Mouse (Mus musculus) mature B cell (primary cell): ENCODE results near the gene En2.

Experiments used
- in situ Hi-C: fragments of 300-500 bp; cut with MboI; formaldehyde crosslinking; loops from 2 replicates; pipeline ENCODE4 v1.14.3; 2019

The En2 gene

GRCm38 (mm10) chr5:28165358-28166255, at the start of gene En2:
TSS of gene En2 (plus strand) at chr5:28165694.
- in situ Hi-C loops: no loop called here

GRCm38 (mm10) chr5:28117251-28117880, 48.1 kb upstream of the En2 start:
- in situ Hi-C loops: no loop called here

DNA sequence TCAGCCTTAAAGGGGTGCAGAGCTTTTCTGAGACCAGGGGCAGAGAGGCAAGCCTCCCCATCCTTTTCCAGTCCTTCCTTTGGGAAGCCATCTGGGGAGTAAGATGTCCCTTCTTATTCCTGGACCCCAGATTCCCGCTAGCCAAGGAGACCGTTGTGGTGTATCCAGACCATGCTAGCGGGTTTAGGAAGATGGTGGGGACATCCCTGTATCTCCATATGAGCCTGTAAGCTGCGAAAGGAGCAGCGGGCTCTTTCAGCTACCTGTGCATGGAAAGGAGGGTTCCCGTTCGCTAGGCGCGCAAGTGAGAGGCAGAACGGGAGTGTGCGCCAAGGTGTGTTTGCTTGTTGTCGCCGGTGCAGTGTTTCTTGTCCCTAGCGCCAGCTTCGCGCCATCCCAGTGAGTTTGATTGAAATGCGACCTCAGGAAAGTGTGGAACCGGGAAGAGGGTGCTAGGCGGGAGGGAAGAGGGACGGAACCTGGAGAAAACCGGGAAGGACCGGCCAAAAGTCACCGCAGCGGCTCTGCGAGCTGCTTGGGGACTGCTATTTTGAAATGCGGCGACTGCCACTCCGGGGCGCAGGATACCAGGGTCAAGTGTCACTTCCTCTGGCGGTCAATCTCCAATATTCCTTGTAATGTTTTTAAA, 47.5 kb upstream of the En2 start:
- in situ Hi-C loops: no loop called here

DNA sequence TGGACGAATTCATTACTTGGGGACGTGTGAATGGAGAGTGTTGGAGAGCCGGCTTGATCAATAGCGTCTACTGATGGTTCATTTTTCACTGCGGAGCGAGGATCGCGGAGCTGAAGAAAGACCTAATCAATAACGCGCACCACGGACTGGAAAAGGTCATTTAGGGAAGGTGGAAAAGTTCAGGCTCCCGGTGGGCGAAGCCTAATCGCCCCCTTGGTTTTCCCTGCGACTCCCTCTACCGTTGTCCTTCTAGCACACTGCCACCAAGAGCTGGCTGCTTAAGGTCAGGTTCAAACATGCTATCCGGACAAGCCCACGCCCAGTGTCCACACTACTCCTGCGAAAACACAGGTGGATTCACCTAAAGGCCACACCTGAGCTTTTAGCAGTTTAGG, 47.0 kb upstream of the En2 start:
- in situ Hi-C loops: no loop called here

GRCm38 (mm10) chr5:28119576-28119975, 45.9 kb upstream of the En2 start:
- in situ Hi-C loops: no loop called here

DNA sequence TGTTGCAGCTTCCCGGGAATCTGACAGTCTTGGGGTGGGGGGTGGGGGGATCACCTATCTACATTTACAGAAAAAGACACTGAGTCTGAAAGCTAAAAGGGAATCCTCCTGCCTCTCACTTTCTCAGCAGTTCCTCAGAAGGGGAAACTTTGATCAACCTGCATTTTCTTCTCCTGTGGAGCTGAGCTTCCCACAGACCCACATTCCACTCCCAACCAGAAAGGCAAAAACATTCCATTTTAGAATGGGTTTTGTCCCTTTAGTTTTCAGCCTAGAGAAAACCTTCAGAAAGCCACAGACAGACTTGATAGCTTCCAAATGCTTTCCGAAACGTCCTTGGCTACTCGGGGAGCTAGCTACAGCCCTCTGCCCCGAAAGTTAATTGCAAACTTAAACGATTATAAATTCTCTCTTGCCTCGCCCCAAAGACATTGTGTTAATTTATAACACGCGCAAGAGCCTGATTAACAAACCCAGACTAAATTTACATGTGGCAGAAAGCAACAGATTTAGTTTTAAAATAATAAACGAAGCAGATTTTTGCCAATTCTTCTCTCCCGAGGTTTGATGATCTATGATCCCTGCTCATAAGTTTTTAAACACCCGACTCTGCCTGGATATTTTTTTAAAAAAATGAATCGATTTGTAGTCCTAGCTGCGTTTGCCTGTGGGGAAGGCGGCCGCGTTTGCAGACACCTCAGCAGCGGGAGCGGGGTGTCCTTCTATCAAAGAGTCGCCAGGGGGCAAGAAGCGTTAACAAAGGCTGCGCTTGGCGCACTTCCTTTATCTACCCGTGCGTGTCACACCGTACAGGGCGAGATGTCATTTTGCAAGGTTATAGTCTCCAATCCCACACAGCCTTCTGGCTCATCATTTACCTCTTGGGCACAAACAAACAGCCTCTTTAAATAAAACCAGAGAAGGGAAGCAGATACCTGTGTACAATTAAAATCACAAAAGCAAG, 42.7 kb upstream of the En2 start:
- in situ Hi-C loops: no loop called here

DNA sequence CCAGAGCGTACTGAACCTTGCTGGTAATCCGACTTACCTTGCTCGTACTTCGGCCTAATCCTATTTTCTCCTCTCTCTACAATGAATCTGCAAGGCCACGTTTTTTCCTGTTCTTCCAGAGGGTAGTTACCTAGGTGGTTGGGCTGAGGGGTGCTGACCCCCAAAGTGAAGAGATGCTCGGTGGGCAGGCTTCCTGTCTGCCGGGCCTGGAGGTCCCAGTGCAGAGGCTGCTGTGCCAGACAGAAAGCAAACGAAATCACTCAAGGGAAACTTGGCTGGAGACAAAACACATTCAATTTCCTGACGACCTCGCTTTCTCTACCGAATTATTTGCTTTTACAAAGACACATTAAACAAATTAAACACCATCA, 42.1 kb upstream of the En2 start:
- in situ Hi-C loops: no loop called here

- in situ Hi-C loops: no loop called here
Observed at GRCm38 (mm10) chr5:28124321-28125230, 40.9 kb upstream of the En2 start.

GRCm38 (mm10) chr5:28128851-28129250, 36.6 kb upstream of the En2 start:
- in situ Hi-C loops: no loop called here

DNA sequence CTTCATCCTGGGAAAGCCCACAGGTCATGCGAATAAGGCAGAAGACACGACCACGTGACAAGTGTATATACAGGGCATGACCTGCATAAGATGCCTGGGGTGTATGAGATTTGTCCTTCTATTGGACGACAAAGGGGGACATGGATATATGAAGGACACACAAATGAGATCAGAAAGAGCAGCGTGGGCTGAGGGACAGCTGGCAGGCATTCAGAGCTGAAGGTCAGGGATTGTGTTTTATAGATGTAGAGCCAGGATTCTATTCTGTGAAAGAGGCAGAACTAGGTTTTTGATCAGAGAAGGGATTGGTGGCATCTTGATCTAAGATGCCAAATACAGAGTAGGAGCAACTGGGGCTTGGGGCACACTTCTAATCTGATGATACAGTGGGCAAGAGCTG, 33.3 kb upstream of the En2 start:
- in situ Hi-C loops: no loop called here

DNA sequence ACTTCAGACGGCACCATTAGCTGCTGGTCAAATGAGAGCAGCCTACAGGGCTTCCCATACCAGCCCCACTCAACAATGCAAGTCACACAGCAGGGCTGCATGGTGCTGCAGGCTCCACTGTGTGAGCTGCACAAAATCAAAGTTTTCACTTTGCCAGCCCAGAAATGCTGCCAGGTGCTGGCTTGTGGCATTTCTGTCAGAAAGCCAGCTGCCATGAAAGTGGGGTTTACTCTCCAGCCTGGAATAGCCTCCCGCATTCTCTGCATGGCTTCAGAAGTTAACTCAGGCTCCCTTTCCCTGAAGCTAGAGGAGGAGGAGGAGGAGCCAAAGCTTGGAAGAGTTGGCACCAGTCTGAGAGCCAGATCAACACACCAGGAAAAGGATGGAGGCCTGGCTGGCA, 29.1 kb upstream of the En2 start:
- in situ Hi-C loops: no loop called here

GRCm38 (mm10) chr5:28144555-28144954, 20.9 kb upstream of the En2 start:
- in situ Hi-C loops: no loop called here

GRCm38 (mm10) chr5:28146018-28146417, 19.5 kb upstream of the En2 start:
- in situ Hi-C loops: no loop called here

DNA sequence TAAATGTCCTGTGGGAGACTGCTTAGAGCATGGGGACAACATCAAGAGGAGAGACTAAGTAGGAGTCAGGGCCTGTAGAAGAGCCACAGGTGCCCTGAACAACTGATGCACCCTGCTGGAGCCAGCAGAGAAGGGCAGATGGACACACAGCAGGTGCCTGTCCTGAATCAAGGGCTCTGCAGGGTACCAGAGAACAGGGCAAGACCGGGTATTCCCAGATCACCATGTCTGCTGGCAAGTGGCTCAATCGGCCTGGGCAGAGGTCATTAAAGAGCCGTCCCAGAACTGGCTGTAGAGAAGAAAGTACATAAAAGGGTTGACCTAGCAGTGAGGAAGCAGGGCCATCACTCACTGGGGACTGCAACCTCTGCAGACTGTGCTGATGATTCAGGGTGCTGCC, 17.0 kb upstream of the En2 start:
- in situ Hi-C loops: no loop called here

DNA sequence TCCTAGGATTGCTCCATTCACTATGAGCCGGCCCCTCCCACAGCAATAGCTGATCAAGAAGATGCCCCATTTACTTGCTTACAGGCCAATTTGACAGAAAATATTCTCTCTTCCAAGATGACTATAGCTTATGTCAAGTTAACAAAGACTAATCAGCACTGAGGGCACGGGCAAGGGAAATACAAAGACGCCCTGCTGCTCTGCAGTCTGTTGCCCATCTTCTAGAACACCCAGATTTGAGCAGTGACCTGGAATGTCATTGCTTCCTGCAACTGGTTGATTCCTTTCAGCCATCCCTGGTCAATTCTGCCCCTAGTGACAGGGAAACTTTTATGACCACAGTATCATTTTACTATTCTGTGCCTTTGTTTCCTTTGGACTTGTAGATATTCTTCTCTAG, 16.1 kb upstream of the En2 start:
- in situ Hi-C loops: no loop called here

DNA sequence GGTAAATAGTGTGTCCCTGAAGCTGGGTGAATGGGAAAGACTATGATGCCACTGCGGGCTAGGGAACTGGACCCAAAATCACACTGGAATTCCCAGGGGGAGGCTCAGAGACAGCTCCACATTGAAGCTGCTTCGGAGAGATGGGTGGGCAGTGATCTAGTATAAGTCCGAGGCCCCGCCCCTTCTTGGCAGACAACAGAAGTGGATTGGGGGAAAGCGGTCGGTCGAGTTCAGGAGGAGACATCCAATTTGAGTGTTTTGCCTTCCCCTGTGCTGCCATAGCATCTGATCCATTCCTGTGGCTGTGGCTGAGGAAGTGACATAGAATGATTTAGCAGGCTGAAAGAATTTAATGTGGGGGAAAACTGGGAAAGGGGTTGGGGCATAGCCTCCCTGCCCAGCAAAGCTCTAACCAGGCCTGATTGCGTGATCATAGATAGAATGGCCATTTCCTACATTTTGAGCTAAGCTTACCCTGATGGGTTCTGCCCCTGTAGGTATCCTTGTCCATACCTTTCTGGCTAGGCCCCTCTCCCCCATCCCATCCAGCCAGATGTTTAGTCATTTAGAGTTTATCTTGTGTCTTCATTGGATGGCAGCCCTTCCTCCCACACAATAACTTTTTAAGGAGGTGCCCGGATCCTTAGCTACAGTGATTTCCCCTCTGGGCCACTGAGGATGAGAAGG, 8.3 kb upstream of the En2 start:
- in situ Hi-C loops: no loop called here

- in situ Hi-C loops: no loop called here
Observed at GRCm38 (mm10) chr5:28157781-28158180, 7.7 kb upstream of the En2 start.

DNA sequence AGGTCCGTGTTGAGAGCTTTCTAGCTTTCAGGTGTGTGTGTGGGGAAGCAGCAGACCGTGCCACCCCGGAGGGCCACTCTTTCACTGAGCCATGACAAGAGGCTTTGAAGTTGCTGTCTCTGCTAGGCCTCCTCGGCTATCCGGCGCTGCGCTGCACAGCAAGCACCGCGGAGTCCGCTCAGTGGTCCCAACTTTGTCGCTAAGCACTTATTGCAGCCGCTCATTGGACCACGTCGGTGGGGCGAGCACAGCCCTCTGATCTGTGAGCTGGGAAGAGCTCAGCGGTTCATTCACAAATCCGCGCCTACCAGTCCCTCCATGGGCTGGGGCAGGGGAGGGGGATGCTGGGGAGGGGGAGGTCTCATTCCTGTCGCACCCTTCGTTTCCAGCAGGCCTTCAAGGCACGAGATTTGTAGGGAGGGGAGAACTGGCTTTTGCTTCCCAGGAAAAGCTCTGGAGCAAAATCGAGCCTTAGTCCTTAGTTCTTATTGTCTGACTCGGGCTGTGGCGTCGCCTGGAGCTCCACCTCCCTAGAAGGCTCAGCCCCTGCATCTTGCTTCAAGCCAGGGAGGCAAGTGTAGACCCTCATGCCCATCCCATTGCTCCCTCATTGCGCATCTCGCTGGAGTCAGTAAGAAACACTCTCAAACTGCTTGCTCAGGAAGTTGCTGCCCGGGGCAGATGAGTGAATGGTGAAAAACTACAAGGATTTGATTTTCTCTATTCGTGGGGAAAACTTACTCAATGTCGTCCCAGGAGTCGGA, 7.0 kb upstream of the En2 start:
- in situ Hi-C loops: no loop called here

DNA sequence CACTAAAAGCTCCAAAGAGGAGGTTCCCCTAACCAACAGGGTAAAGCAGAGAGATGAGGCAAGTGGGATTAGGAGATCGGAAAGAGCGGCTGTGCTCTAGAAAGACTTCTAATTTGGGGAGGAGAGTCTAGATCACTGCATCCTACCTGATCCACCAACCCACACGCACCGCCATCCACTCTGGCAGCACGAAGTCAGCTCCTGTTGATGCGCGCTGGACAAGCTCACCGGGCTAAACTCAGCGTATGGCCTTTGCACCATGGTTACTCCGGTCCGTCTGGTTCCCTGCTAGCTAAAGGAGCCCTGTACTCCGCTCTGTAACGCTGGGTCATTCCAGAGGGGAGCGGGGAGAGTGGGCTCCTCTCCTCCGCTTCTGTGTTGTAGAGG, 6.4 kb upstream of the En2 start:
- in situ Hi-C loops: no loop called here
